Mouse (Mus musculus): Measurements from ENCODE around the gene Sh3gl1. TPM values are rescaled to one million over a fixed set of nuclear protein-coding genes. Genes with fewer than 3 reads are reported as not detected.
A peak's percentile ranks its signal among the peaks of the same experiment; 100 is the strongest.

The Sh3gl1 gene
- total and polyA plus RNA-seq, 3 experiments, result 41.0 to 78.4 TPM; not detected in 1

DNA sequence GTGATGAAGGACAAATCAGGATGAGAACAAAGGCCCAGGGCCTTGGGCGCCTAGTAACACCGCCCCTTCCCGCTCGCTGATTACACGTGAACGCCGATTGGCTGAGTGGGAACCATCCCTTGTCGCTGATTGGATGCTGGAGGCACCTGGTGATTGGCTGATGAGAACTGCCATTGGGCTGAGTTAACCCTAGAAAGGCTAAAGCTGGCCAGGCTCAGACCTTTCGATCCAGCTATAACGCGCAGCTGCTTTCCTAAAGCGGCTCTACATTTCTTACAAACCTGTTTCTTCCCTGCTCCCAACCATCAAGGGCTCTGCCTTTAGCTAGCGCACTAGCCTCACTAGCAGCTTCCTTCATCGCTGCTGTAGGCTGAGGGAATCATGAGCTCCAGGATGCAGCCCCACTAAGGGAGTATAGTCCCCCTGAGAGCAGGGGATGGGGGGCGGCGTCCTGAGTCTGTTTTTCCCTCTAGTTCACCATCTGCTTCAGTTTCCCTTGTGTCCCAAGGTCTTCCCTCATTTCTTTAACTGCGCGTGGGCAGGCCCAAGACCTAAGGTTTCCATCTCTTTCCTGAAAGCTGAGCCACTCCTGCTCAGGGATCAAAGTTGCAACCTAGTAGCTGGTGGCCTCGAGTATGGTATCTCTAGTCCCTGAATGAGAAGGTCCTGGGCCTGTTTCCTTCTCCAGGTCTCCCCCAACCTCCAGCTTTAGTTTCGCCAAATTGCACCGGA, 27.9 kb downstream of the Sh3gl1 start (continued):
- TF ChIP-seq NELFE (IDR thresholded peaks at IDR 0.05; ENCODE audit: low read depth, low read length) (no peak; the same call in none of the 2 replicates), MYC (IDR thresholded peaks at IDR 0.05; ENCODE audit: low read depth, low read length) (no peak), MAZ (IDR thresholded peaks at IDR 0.05; ENCODE audit: low read depth, low read length) (no peak), GABPA (IDR thresholded peaks at IDR 0.05; ENCODE audit: low read depth, low read length) (no peak), MEF2A (IDR thresholded peaks at IDR 0.05; ENCODE audit: extremely low read depth, insufficient replicate concordance, low read depth, low read length, poor library complexity, severe bottlenecking) (no peak), CTCF (IDR thresholded peaks at IDR 0.05 in 2 of 3, conservative IDR thresholded peaks at IDR 0.05 in 1 of 3; ENCODE audit: control insufficient read depth in 1 of 3, insufficient read depth in 1 of 3, low read depth in 2 of 3, low read length in 3 of 3, poor library complexity in 1 of 3, severe bottlenecking in 1 of 3) (no peak)

DNA sequence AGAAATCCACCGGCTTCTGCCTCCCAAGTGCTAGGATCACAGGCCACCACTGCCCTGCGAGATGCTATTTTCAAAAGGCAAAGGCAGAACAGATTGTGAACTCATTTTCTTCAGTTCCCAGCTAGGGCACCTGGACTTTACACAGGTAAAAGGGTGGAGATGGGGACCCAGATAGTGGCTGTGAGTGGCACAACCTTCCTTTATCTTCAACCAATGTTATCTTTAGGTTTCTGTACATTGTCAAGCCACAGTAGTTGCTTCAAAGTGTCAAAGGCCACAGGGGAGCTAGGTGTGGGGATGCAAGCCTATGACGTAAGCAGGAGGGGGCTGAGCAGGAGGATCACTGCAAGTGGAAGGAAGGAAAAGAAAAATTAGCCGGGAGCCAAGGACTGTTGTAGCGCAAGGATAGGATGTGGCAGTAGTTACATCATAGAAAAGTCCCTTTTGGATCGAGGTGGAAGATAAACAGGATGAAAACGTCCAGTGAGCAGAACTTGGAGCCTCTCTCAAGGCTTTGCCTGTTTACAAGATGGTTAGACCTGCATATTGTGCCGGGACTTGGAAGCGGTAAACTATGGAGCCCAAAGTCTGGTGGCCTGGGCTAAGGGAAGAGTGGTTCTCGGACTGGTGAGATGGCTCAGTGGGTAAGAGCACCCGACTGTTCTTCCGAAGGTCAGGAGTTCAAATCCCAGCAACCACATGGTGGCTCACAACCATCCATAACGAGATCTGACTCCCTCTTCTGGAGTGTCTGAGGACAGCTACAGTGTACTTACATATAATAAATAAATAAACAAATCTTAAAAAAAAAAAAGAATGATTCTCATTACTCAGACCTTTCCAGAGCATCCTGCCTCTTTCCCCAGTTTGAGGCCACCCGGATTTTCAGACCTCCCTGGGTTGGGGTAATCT, 28.7 kb downstream of the Sh3gl1 start:
- H3K9me3 ChIP-seq (replicated peaks; ENCODE audit: insufficient read depth, low read length), result no peaks in the 10 kb centered on the region
- peak; percentile 30 for DNase-seq (ENCODE audit: low read depth, low spot score)

DNA sequence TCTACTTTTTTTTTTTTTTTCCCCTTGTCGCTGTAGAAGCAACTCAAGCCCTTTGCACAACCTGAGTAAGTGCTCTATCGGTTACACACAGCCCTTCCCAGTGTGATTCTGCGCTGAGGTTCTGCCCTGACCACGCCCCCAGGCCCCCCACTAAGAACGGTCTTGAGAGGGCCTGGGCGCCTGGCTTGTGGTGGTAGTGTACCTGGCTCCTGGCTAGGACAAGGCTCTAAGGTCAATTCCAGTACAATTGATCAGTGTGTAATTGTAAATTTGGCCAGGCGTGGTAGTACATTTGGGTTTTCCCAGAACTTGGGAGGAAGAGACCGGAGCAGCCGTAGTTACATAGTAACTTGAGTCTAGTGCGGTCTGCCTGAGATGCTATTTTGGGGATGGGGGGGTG, 29.5 kb downstream of the Sh3gl1 start:
- Histone ChIP-seq H3K36me3 (ENCODE audit: control insufficient read depth in 1 of 2, insufficient read depth in 2 of 2, low read length in 2 of 2) (peaks cover 0 to 8% of the 10 kb centered on the region in 2 experiments; a peak in 2 of 4 replicates), H3K27me3 (ENCODE audit: control insufficient read depth in 1 of 2, insufficient read depth in 2 of 2, low read length in 2 of 2) (no peaks in the 10 kb centered on the region), H3K27ac (ENCODE audit: control insufficient read depth, low read depth, low read length) (no peak overlapping the region), H3K79me2 (ENCODE audit: control insufficient read depth, insufficient read depth, low read length, poor library complexity) (no peaks in the 10 kb centered on the region), H3K4me1 (ENCODE audit: control insufficient read depth in 1 of 2, insufficient read depth in 2 of 2, low read length in 2 of 2) (peaks cover 0 to 17% of the 10 kb centered on the region in 2 experiments; a peak in 2 of 4 replicates), H3K4me3 (ENCODE audit: control insufficient read depth in 1 of 2, insufficient read depth in 1 of 2, low read depth in 2 of 2, low read length in 2 of 2) (no peak overlapping the region), H3K9me3 (replicated peaks; ENCODE audit: insufficient read depth, low read length) (no peaks in the 10 kb centered on the region), H3K9ac (ENCODE audit: control insufficient read depth, low read depth, low read length, poor library complexity, severe bottlenecking) (no peak overlapping the region)
- no peak for DNase-seq (ENCODE audit: low read depth, low spot score)
- TF ChIP-seq ETS1 (IDR thresholded peaks at IDR 0.05; ENCODE audit: low read depth, low read length), result no peak
- TF ChIP-seq ZMIZ1 (IDR thresholded peaks at IDR 0.05; ENCODE audit: low read depth, low read length), result no peak
- TF ChIP-seq MYB (IDR thresholded peaks at IDR 0.05; ENCODE audit: low read depth, low read length), result no peak
- TF ChIP-seq EP300 (IDR thresholded peaks at IDR 0.05; ENCODE audit: low read depth in 1 of 2, low read length in 2 of 2), result no peak
- no peak for TF ChIP-seq CTCF (IDR thresholded peaks at IDR 0.05 in 2 of 3, conservative IDR thresholded peaks at IDR 0.05 in 1 of 3; ENCODE audit: control insufficient read depth in 1 of 3, insufficient read depth in 1 of 3, low read depth in 2 of 3, low read length in 3 of 3, poor library complexity in 1 of 3, severe bottlenecking in 1 of 3)
- no peak for TF ChIP-seq NRF1 (IDR thresholded peaks at IDR 0.05; ENCODE audit: insufficient read depth, low read depth, low read length, poor library complexity, severe bottlenecking)
- no peak for TF ChIP-seq MEF2A (IDR thresholded peaks at IDR 0.05; ENCODE audit: extremely low read depth, insufficient replicate concordance, low read depth, low read length, poor library complexity, severe bottlenecking)
- no peak for TF ChIP-seq CHD2 (IDR thresholded peaks at IDR 0.05; ENCODE audit: low read length)
- no peak for TF ChIP-seq GABPA (IDR thresholded peaks at IDR 0.05; ENCODE audit: low read depth, low read length)
- TF ChIP-seq POLR2AphosphoS5 (IDR thresholded peaks at IDR 0.05; ENCODE audit: borderline replicate concordance, low read depth, low read length), result no peak
- TF ChIP-seq TAL1 (IDR thresholded peaks at IDR 0.05; ENCODE audit: low read length), result no peak
- no peak for TF ChIP-seq USF2 (IDR thresholded peaks at IDR 0.05; ENCODE audit: borderline replicate concordance in 1 of 2, insufficient read depth in 1 of 2, low read depth in 1 of 2, low read length in 2 of 2)

More for the DNA sequence above, 28.7 kb downstream of the Sh3gl1 start:
- no peaks in the 10 kb centered on the region for H3K79me2 ChIP-seq (ENCODE audit: control insufficient read depth, insufficient read depth, low read length, poor library complexity)
- no peak overlapping the region for H3K9ac ChIP-seq (ENCODE audit: control insufficient read depth, low read depth, low read length, poor library complexity, severe bottlenecking)
- peaks cover 0 to 8% of the 10 kb centered on the region in 2 experiments; a peak in 2 of 4 replicates for H3K36me3 ChIP-seq (ENCODE audit: control insufficient read depth in 1 of 2, insufficient read depth in 2 of 2, low read length in 2 of 2)
- H3K4me1 ChIP-seq (ENCODE audit: control insufficient read depth in 1 of 2, insufficient read depth in 2 of 2, low read length in 2 of 2), result peaks cover 0 to 17% of the 10 kb centered on the region in 2 experiments; a peak in 2 of 4 replicates
- no peaks in the 10 kb centered on the region for H3K27me3 ChIP-seq (ENCODE audit: control insufficient read depth in 1 of 2, insufficient read depth in 2 of 2, low read length in 2 of 2)
- peak overlapping the region in 1 of 2 experiments; percentile 13; a peak in 1 of 4 replicates for H3K4me3 ChIP-seq (ENCODE audit: control insufficient read depth in 1 of 2, insufficient read depth in 1 of 2, low read depth in 2 of 2, low read length in 2 of 2)
- no peak overlapping the region for H3K27ac ChIP-seq (ENCODE audit: control insufficient read depth, low read depth, low read length)
- TF ChIP-seq SIN3A (IDR thresholded peaks at IDR 0.05; ENCODE audit: low read length), result no peak
- TF ChIP-seq CTCF (IDR thresholded peaks at IDR 0.05 in 2 of 3, conservative IDR thresholded peaks at IDR 0.05 in 1 of 3; ENCODE audit: control insufficient read depth in 1 of 3, insufficient read depth in 1 of 3, low read depth in 2 of 3, low read length in 3 of 3, poor library complexity in 1 of 3, severe bottlenecking in 1 of 3), result peak in 1 of 3 experiments; percentile 3; a peak in 1 of 6 replicates
- TF ChIP-seq ETS1 (IDR thresholded peaks at IDR 0.05; ENCODE audit: low read depth, low read length), result 0 out of 2 replicates have a peak, but pooled peaks have one; percentile 20
- peak; percentile 46 for TF ChIP-seq NELFE (IDR thresholded peaks at IDR 0.05; ENCODE audit: low read depth, low read length)
- no peak for TF ChIP-seq CHD1 (IDR thresholded peaks at IDR 0.05; ENCODE audit: low read depth, low read length)
- TF ChIP-seq RCOR1 (IDR thresholded peaks at IDR 0.05; ENCODE audit: low read depth, low read length), result 0 out of 2 replicates have a peak, but pooled peaks have one; percentile 26
- TF ChIP-seq GABPA (IDR thresholded peaks at IDR 0.05; ENCODE audit: low read depth, low read length), result no peak
